Mouse (Mus musculus): ENCODE results near the gene Spg20. TPM values are rescaled to one million over a fixed set of nuclear protein-coding genes. Genes with fewer than 3 reads are reported as not detected.

Spg20 gene
- polyA plus RNA-seq, 1 experiment: 10.9 TPM

DNA sequence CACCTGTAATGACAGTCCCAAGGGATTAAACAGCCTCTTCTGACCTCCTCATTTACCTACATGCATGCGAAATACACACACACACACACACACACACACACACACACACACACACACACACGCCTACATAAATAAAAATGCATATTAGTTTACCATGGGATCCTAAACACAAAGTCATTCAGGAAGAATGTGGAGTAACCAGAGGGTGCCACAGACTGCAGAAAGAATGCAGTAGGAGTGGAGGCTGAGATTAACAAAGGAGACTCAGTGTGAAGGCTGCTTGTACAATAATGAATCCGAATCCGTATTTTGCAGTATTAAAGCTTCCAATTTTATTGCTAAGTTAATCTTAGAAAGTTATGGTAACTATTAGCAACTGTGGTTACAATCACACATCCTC lies 33.0 kb downstream of the Spg20 start:
- Histone ChIP-seq H3K36me3 (ENCODE audit: control insufficient read depth, insufficient read depth, low read length) (no peaks in the 10 kb centered on the region), H3K27me3 (replicated peaks; ENCODE audit: control insufficient read depth, insufficient read depth, low read length) (no peaks in the 10 kb centered on the region), H3K4me3 (ENCODE audit: insufficient read depth, low read depth, low read length) (no peak overlapping the region), H3K27ac (ENCODE audit: insufficient read depth, low read depth, low read length) (no peak overlapping the region), H3K4me1 (ENCODE audit: control insufficient read depth, insufficient read depth, low read length) (no peaks in the 10 kb centered on the region)
- TF ChIP-seq CTCF (conservative IDR thresholded peaks at IDR 0.05; ENCODE audit: insufficient read depth, insufficient read length, low read depth, low read length) (no peak), POLR2A (IDR thresholded peaks at IDR 0.05; ENCODE audit: low read depth, low read length) (no peak)
- DNase-seq: no peak
- 76% methylated on average over 4 of the region's 4 CpGs for WGBS

DNA sequence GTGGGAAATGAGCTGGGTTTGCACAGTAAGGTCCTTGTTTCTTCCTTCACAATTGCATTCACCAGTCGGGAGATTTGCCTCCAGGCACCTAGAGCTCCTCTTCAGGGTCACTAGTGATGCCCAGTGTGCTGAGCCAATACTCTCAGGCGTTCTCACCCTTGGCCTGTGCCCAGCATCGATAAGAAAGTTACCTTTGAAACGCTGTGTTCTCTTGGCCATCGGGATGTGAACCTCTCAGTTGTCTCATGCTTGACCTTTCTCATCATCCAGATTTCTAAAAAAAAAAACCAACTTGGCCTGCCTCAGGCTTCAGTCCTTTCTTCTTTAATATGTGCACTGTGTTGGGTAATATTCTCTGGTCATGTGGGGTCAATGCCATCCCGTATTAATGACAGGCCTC lies 34.5 kb downstream of the Spg20 start:
- no peak for DNase-seq
- TF ChIP-seq CTCF (conservative IDR thresholded peaks at IDR 0.05; ENCODE audit: insufficient read depth, insufficient read length, low read depth, low read length) (no peak), POLR2A (IDR thresholded peaks at IDR 0.05; ENCODE audit: low read depth, low read length) (no peak)
- H3K4me3 ChIP-seq (ENCODE audit: insufficient read depth, low read depth, low read length): no peak overlapping the region

DNA sequence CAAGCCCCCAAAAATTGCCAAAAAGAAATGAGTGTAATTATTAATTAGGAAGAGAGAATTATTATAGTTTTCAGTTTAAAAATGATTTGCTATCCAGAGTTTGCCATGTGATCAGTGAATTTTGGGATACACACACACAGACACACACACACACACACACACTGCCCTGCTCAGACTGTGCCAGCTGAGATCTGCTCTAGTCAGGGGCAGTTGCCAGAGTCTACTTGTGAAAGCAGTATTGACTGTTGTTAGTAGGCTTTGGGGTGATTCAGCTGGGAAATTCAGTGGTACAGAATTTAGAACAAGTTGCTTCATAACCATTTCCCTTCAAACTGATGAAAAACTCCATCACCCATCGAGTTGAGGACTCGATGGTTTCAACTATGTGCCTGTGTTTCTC lies 35.2 kb downstream of the Spg20 start:
- no peak for DNase-seq
- no peak for TF ChIP-seq CTCF (conservative IDR thresholded peaks at IDR 0.05; ENCODE audit: insufficient read depth, insufficient read length, low read depth, low read length)
- no peak for TF ChIP-seq POLR2A (IDR thresholded peaks at IDR 0.05; ENCODE audit: low read depth, low read length)
- H3K4me3 ChIP-seq (ENCODE audit: insufficient read depth, low read depth, low read length): no peak overlapping the region
- H3K36me3 ChIP-seq (ENCODE audit: control insufficient read depth, insufficient read depth, low read length): no peaks in the 10 kb centered on the region
- H3K4me1 ChIP-seq (ENCODE audit: control insufficient read depth, insufficient read depth, low read length): no peaks in the 10 kb centered on the region
- H3K27me3 ChIP-seq (replicated peaks; ENCODE audit: control insufficient read depth, insufficient read depth, low read length): no peaks in the 10 kb centered on the region
- 86% methylated on average over 2 of the region's 2 CpGs for WGBS
- H3K27ac ChIP-seq (ENCODE audit: insufficient read depth, low read depth, low read length): no peak overlapping the region

More for the DNA sequence above, 34.5 kb downstream of the Spg20 start:
- Histone ChIP-seq H3K4me1 (ENCODE audit: control insufficient read depth, insufficient read depth, low read length) (no peaks in the 10 kb centered on the region), H3K36me3 (ENCODE audit: control insufficient read depth, insufficient read depth, low read length) (no peaks in the 10 kb centered on the region), H3K27ac (ENCODE audit: insufficient read depth, low read depth, low read length) (no peak overlapping the region), H3K27me3 (replicated peaks; ENCODE audit: control insufficient read depth, insufficient read depth, low read length) (no peaks in the 10 kb centered on the region)
- WGBS: 75% methylated on average over 6 of the region's 6 CpGs

DNA sequence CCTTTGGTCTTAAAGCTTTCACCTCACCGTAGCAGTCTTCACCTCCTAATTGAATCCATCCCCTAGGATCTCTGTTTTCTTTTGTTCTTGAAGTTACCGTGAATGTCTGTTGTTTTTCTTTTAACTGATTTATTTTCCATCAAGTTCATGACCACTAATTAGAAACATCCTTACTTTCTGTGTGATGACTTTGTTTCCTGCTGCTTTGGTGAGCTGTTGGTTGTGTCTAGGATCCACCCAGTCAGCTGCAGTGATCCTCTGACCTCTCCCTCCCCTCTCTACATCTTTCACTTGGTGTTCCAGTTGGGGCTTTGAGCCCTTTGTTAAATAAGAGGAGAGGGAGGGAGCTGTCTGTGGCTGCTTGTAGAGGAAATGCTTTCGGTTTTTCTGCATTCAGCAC lies 36.2 kb downstream of the Spg20 start:
- no peak for DNase-seq
- Histone ChIP-seq H3K4me3 (ENCODE audit: insufficient read depth, low read depth, low read length) (no peak overlapping the region), H3K4me1 (ENCODE audit: control insufficient read depth, insufficient read depth, low read length) (no peaks in the 10 kb centered on the region), H3K27me3 (replicated peaks; ENCODE audit: control insufficient read depth, insufficient read depth, low read length) (no peaks in the 10 kb centered on the region), H3K27ac (ENCODE audit: insufficient read depth, low read depth, low read length) (no peak overlapping the region), H3K36me3 (ENCODE audit: control insufficient read depth, insufficient read depth, low read length) (no peaks in the 10 kb centered on the region)
- TF ChIP-seq CTCF (conservative IDR thresholded peaks at IDR 0.05; ENCODE audit: insufficient read depth, insufficient read length, low read depth, low read length) (no peak), POLR2A (IDR thresholded peaks at IDR 0.05; ENCODE audit: low read depth, low read length) (no peak)
- WGBS: 40% methylated on average over 3 of the region's 3 CpGs

DNA sequence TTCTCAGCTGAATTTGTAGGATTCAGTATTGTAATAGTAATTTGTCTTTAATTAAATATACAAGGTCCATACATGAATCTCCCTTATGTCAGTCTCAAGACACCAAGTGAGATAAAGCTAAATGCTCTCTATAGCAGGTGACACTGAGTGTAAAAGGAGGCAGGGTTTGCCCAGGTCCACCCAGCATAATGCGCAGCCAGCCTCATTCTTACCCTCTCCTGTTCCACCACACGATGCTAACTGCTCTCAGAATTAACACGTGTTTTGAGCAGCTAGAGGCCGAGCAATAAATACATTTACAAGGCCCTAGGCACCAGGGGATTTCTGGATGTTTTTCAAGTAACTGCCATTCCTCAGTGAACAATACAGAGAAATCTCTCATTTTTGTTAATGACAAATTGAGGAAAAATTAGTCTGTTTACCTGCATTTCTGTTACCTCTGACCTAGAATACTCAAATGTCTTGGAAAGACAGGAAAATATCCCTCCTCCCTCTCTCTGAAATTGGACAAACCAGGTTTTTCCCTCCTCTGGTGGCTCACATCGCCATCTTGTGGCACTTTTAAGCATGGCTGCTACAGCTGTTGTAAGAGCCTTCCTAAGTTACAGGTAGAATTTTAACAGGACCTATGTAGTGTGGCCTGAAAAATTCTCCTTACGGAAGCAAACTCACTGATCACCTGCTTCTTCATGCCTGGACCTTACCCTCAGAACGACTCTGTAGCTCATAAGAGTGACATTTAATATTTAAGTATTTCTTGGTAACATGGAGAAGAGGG lies 39.9 kb downstream of the Spg20 start:
- Histone ChIP-seq H3K4me3 (ENCODE audit: insufficient read depth, low read depth, low read length) (no peak overlapping the region), H3K27me3 (replicated peaks; ENCODE audit: control insufficient read depth, insufficient read depth, low read length) (no peaks in the 10 kb centered on the region), H3K36me3 (ENCODE audit: control insufficient read depth, insufficient read depth, low read length) (no peaks in the 10 kb centered on the region), H3K4me1 (ENCODE audit: control insufficient read depth, insufficient read depth, low read length) (no peaks in the 10 kb centered on the region), H3K27ac (ENCODE audit: insufficient read depth, low read depth, low read length) (no peak overlapping the region)
- WGBS: 31% methylated on average over 7 of the region's 7 CpGs
- TF ChIP-seq POLR2A (IDR thresholded peaks at IDR 0.05; ENCODE audit: low read depth, low read length): no peak
- TF ChIP-seq CTCF (conservative IDR thresholded peaks at IDR 0.05; ENCODE audit: insufficient read depth, insufficient read length, low read depth, low read length): peak; percentile 72
- peak; percentile 59 for DNase-seq

DNA sequence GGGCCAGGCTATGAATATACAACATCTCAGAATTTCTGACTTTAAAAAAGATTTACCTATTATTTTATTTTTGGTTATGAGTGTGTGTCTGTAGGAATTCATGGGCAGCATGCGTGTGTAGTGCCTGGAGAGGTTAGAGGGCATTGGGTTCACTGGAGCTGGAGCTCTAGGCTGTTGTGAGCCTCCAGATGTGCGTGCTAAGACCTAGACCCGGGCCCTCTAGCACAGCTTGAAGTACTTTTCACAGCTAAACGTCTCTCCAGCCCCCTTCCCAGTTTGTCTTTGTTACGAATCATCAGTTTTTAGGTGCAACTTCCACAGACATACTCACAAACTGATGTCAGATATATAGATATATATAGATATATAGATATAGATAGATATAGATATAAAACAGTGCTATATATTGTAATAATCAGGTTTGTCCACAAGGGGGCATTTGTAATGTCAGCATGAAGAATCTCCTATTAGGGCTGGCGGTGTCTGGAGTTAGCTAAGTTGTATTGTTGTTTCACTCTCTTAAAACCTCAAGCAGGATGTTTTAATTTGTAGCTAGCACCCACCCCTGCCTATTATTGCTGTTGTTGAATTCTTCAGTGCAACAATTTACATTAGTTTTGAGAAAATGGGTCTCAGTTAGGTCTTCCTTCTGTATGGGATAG lies 40.9 kb downstream of the Spg20 start:
- H3K27ac ChIP-seq (ENCODE audit: insufficient read depth, low read depth, low read length): no peak overlapping the region
- TF ChIP-seq CTCF (conservative IDR thresholded peaks at IDR 0.05; ENCODE audit: insufficient read depth, insufficient read length, low read depth, low read length) (no peak), POLR2A (IDR thresholded peaks at IDR 0.05; ENCODE audit: low read depth, low read length) (no peak)
- WGBS: 65% methylated on average over 6 of the region's 6 CpGs
- DNase-seq: peak; percentile 12
- no peak overlapping the region for H3K4me3 ChIP-seq (ENCODE audit: insufficient read depth, low read depth, low read length)
- H3K4me1 ChIP-seq (ENCODE audit: control insufficient read depth, insufficient read depth, low read length): no peaks in the 10 kb centered on the region
- H3K27me3 ChIP-seq (replicated peaks; ENCODE audit: control insufficient read depth, insufficient read depth, low read length): no peaks in the 10 kb centered on the region
- H3K36me3 ChIP-seq (ENCODE audit: control insufficient read depth, insufficient read depth, low read length): no peaks in the 10 kb centered on the region

DNA sequence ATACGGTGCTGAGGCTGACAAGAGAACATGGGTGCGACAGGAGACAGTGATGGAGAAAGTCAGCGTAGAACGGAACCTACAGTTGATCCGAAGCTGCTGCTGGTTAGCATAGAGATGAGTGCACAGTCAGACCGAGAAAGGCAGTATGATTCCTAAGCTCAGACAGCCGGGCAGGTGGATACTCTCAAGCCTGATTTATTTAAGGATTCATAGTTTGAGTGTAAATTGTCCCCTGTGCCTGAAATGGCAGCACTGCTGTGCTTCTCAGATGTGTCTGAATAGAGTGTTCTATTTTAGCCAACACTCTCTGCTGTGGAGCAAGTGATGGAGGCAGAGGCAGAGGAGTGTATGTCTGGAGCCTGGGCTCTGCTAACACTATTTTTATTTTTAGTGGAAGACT lies 42.3 kb downstream of the Spg20 start:
- Histone ChIP-seq H3K36me3 (ENCODE audit: control insufficient read depth, insufficient read depth, low read length) (no peaks in the 10 kb centered on the region), H3K4me3 (ENCODE audit: insufficient read depth, low read depth, low read length) (no peak overlapping the region), H3K27ac (ENCODE audit: insufficient read depth, low read depth, low read length) (no peak overlapping the region), H3K27me3 (replicated peaks; ENCODE audit: control insufficient read depth, insufficient read depth, low read length) (no peaks in the 10 kb centered on the region), H3K4me1 (ENCODE audit: control insufficient read depth, insufficient read depth, low read length) (no peaks in the 10 kb centered on the region)
- DNase-seq: no peak
- no peak for TF ChIP-seq CTCF (conservative IDR thresholded peaks at IDR 0.05; ENCODE audit: insufficient read depth, insufficient read length, low read depth, low read length)
- no peak for TF ChIP-seq POLR2A (IDR thresholded peaks at IDR 0.05; ENCODE audit: low read depth, low read length)
- WGBS: 85% methylated on average over 7 of the region's 7 CpGs

Data from kidney, adult 2 months (tissue).